27 mouse cellular contexts compared by ENCODE assay signal in the genomic region with DNA sequence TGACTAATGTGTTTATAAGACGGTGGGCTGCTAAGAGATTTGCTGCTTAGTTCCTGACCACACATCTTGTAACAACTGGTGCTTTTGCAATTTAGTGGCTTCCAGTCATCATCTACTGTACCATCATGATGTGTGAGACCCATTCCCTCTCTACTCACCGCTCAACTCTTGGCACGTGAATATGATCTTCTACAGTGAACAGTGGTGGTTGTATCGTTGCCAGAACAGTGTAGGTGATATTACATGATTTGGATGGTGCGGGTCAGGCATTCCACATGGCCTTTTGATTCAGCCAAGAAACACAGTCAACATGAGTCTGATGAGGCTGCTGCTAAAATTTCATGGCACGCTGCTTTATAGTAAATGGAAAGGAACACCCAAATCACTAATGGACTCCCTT.
A peak's percentile ranks its signal among the peaks of the same experiment; 100 is the strongest.
DNase-seq lines count a peak whose midpoint lies in the region; ATAC-seq and TF ChIP-seq lines count a peak whose summit lies in the region.
"Had no signal": no experiment of that assay in that cellular context is flagged by ENCODE, and none has a peak within 500 bp of the region (broad histone marks: within the 10 kb centered on the region; RNA-seq: fewer than 3 reads in every experiment).

No protein-coding gene starts in this region.

- peak overlapping the region; percentile 66; the same call in 1 of the 2 replicates for H3K27ac ChIP-seq in heart, embryonic 12.5 days (ENCODE audit: poor library complexity, severe bottlenecking)
- peak overlapping the region; percentile 56 for H3K27ac ChIP-seq in heart, embryonic 15.5 days
- H3K27ac ChIP-seq in left cerebral cortex, adult 2 months = no peak overlapping the region
- H3K27ac ChIP-seq: embryonic facial prominence, embryonic 10.5 days; embryonic facial prominence, embryonic 13.5 days; forebrain, embryonic 12.5 days; forebrain, embryonic 15.5 days; hindbrain, embryonic 14.5 days; hindbrain, postnatal 0 days had no signal

- ATAC-seq in heart, embryonic 12.5 days (ENCODE audit: insufficient number of reproducible peaks, low FRiP score) = no peak
- ATAC-seq in heart, embryonic 15.5 days (replicated peaks; ENCODE audit: insufficient number of reproducible peaks, insufficient read depth, low FRiP score, low read depth) = no peak
- ATAC-seq: forebrain, embryonic 15.5 days; hindbrain, postnatal 0 days; inflammation-experienced regulatory T-cells, adult 6 months; intestine, embryonic 16.5 days had no signal

- TF ChIP-seq CTCF in left cerebral cortex, adult 2 months (IDR thresholded peaks at IDR 0.05) = no peak

- no peaks in the 10 kb centered on the region for H3K9me3 ChIP-seq in heart, embryonic 12.5 days (replicated peaks)
- no peaks in the 10 kb centered on the region for H3K9me3 ChIP-seq in heart, embryonic 15.5 days (replicated peaks)
- H3K9me3 ChIP-seq: embryonic facial prominence, embryonic 10.5 days; embryonic facial prominence, embryonic 13.5 days; forebrain, embryonic 12.5 days; forebrain, embryonic 15.5 days had no signal

- no peaks in the 10 kb centered on the region for H3K36me3 ChIP-seq in heart, embryonic 12.5 days
- H3K36me3 ChIP-seq in heart, embryonic 15.5 days = no peaks in the 10 kb centered on the region
- H3K36me3 ChIP-seq: embryonic facial prominence, embryonic 10.5 days; embryonic facial prominence, embryonic 13.5 days; forebrain, embryonic 12.5 days; forebrain, embryonic 15.5 days; G1E had no signal

- intact Hi-C loops in heart, postnatal 14 days (cut with DNase I) = no loop called here
- intact Hi-C loops in heart, postnatal 25 days (cut with DNase I) = no loop called here
- intact Hi-C loops in left cerebral cortex, postnatal 4 days (cut with DNase I) = no loop called here
- intact Hi-C loops in left cerebral cortex, adult 2 months (cut with DNase I) = no loop called here

- peak; percentile 47 to 65 for DNase-seq in cerebellum, postnatal 14 days
- no peak for DNase-seq in cerebellum, adult 9-10 months
- no peak for DNase-seq in heart, postnatal 14 days
- no peak for DNase-seq in heart, postnatal 25 days (ENCODE audit: low spot score)
- DNase-seq in left cerebral cortex, postnatal 4 days = peak; percentile 9
- no peak for DNase-seq in left cerebral cortex, adult 2 months (ENCODE audit: extremely low spot score in 1 of 2, low spot score in 2 of 2)
- DNase-seq: adrenal gland, adult 2 months; adrenal gland, postnatal 14 days; B cell, adult 2 months; cerebellum, adult 11 months; embryo, embryonic 11 days; gastrocnemius, postnatal 25 days; kidney, adult 18-20 months; kidney, adult 9 months had no signal

- H3K9ac ChIP-seq in heart, embryonic 12.5 days = no peak overlapping the region
- no peak overlapping the region for H3K9ac ChIP-seq in heart, embryonic 15.5 days
- H3K9ac ChIP-seq: embryonic facial prominence, embryonic 13.5 days; forebrain, embryonic 12.5 days; forebrain, embryonic 15.5 days; hindbrain, embryonic 14.5 days had no signal

- WGBS in heart, embryonic 12.5 days = 74% methylated on average over 6 of the region's 6 CpGs
- 63% methylated on average over 6 of the region's 6 CpGs for WGBS in heart, embryonic 15.5 days

- H3K4me3 ChIP-seq in heart, embryonic 12.5 days = no peak overlapping the region
- H3K4me3 ChIP-seq in heart, embryonic 15.5 days = no peak overlapping the region
- H3K4me3 ChIP-seq in left cerebral cortex, adult 2 months = no peak overlapping the region
- H3K4me3 ChIP-seq: embryonic facial prominence, embryonic 10.5 days; embryonic facial prominence, embryonic 13.5 days; erythroblast, embryonic 14.5 days; forebrain, embryonic 12.5 days; forebrain, embryonic 15.5 days had no signal

- H3K4me1 ChIP-seq in heart, embryonic 12.5 days (replicated peaks) = peaks cover 50% of the 10 kb centered on the region
- peaks cover 45% of the 10 kb centered on the region for H3K4me1 ChIP-seq in heart, embryonic 15.5 days (replicated peaks)
- H3K4me1 ChIP-seq: forebrain, embryonic 15.5 days had no signal

- H3K27me3 ChIP-seq in heart, embryonic 12.5 days (replicated peaks) = no peaks in the 10 kb centered on the region
- no peaks in the 10 kb centered on the region for H3K27me3 ChIP-seq in heart, embryonic 15.5 days
- H3K27me3 ChIP-seq: CH12.LX; embryonic facial prominence, embryonic 13.5 days; forebrain, embryonic 12.5 days; forebrain, embryonic 15.5 days had no signal

- no peak overlapping the region for H3K4me2 ChIP-seq in heart, embryonic 12.5 days
- H3K4me2 ChIP-seq in heart, embryonic 15.5 days = no peak overlapping the region
- H3K4me2 ChIP-seq: embryonic facial prominence, embryonic 13.5 days; forebrain, embryonic 12.5 days; forebrain, embryonic 15.5 days; hindbrain, embryonic 14.5 days had no signal

Comparison
In these comparisons a context has a peak if more than half of its experiments do, and no peak if none do; other contexts are left out.
1. DNase-seq: peak in cerebellum, postnatal 14 days (2 of 2) and left cerebral cortex, postnatal 4 days (single experiment); none in cerebellum, adult 9-10 months (single experiment), heart, postnatal 14 days (0 of 2), heart, postnatal 25 days (single experiment) and left cerebral cortex, adult 2 months (0 of 2).